Mouse (Mus musculus): ENCODE results near the gene Stat5b.

DNA sequence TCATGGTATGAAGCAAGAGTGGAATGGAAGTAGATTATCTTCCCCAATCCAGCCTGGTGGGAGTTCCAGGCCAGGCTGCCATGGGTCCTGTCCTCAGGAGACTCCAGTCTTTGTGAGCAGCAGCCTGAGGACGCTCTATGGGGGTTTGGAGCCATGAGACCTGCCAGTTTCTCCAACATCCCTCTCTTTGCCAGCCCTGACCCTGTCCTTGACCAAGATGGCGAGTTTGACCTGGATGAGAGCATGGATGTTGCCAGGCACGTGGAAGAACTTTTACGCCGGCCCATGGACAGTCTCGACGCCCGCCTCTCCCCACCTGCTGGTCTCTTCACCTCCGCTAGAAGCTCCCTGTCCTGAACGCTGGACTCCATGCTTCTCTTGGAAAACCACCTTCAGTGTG lies 33.1 kb upstream of the Stat5b start:
- TF ChIP-seq CTCF (IDR thresholded peaks at IDR 0.05; ENCODE audit: low read depth, low read length) (no peak), POLR2A (IDR thresholded peaks at IDR 0.05; ENCODE audit: borderline replicate concordance, low read depth, low read length) (no peak)
